Comparison of ENCODE assay signal across 9 mouse cellular contexts in the genomic region with DNA sequence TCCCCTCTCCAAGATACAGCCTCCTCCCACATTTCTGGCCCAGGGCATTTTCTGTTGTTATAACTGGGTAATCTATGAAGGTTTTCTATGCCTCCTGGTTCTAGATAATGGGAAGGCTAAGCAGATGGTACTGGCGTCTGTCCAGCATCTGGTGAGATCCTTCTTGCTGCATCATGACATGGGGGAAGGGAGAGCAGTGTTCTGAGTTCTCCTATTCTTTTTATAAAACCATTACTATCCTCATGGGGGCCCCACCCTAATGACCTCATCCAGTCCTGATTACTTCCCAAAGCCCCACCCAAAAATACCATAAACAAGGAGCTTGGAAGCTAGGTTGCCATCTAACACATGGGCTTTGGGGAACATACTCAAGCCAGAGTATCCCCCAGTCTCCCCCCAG. TPM values are rescaled to one million over a fixed set of nuclear protein-coding genes. Genes with fewer than 3 reads are reported as not detected.
DNase-seq lines count a peak whose midpoint lies in the region; ATAC-seq and TF ChIP-seq lines count a peak whose summit lies in the region.
"Had no signal": no experiment of that assay in that cellular context is flagged by ENCODE, and none has a peak within 500 bp of the region (broad histone marks: within the 10 kb centered on the region; RNA-seq: fewer than 3 reads in every experiment).

No protein-coding gene starts in this region.

- no peaks in the 10 kb centered on the region for H3K4me1 ChIP-seq in lung, postnatal 0 days (ENCODE audit: insufficient read depth, low read depth, low read length)
- H3K4me1 ChIP-seq in heart, postnatal 0 days (ENCODE audit: control insufficient read depth, insufficient read depth): no peaks in the 10 kb centered on the region
- H3K4me1 ChIP-seq: forebrain, embryonic 12.5 days had no signal

- no peak overlapping the region for H3K27ac ChIP-seq in lung, postnatal 0 days (ENCODE audit: low read length)
- 0 out of 2 replicates have a peak overlapping the region, but pooled peaks have one; percentile 20 for H3K27ac ChIP-seq in heart, postnatal 0 days (ENCODE audit: low read depth)
- H3K27ac ChIP-seq: forebrain, embryonic 12.5 days had no signal

- TF ChIP-seq EP300 in lung, postnatal 0 days (IDR thresholded peaks at IDR 0.05): peak; percentile 84
- no peak for TF ChIP-seq EP300 in heart, postnatal 0 days (IDR thresholded peaks at IDR 0.05; ENCODE audit: low read depth)

- ATAC-seq in lung, postnatal 0 days: peak; percentile 84
- ATAC-seq in heart, postnatal 0 days (ENCODE audit: insufficient read depth, low read depth): peak; percentile 14; the same call in 1 of the 2 replicates
- ATAC-seq: intestine, postnatal 0 days had no signal

- H3K4me3 ChIP-seq in lung, postnatal 0 days (ENCODE audit: low read depth, low read length): no peak overlapping the region
- H3K4me3 ChIP-seq in heart, postnatal 0 days (ENCODE audit: low read depth, low read length): no peak overlapping the region
- H3K4me3 ChIP-seq: forebrain, embryonic 12.5 days had no signal

- no peaks in the 10 kb centered on the region for H3K36me3 ChIP-seq in lung, postnatal 0 days (ENCODE audit: insufficient read depth, low read length)
- H3K36me3 ChIP-seq in heart, postnatal 0 days (replicated peaks; ENCODE audit: control insufficient read depth, insufficient read depth, low read length): peaks cover 48% of the 10 kb centered on the region
- H3K36me3 ChIP-seq: forebrain, embryonic 12.5 days had no signal

- TF ChIP-seq CTCF in lung, postnatal 0 days (IDR thresholded peaks at IDR 0.05): no peak
- TF ChIP-seq CTCF in heart, postnatal 0 days (IDR thresholded peaks at IDR 0.05; ENCODE audit: low read depth): no peak

- 76% methylated on average over 1 of the region's 1 CpGs for WGBS in lung, postnatal 0 days
- WGBS in heart, postnatal 0 days: 44% methylated on average over 1 of the region's 1 CpGs

- H3K9ac ChIP-seq in lung, postnatal 0 days (replicated peaks; ENCODE audit: low read depth): no peak overlapping the region
- no peak overlapping the region for H3K9ac ChIP-seq in heart, postnatal 0 days (replicated peaks; ENCODE audit: low read depth, low read length)
- H3K9ac ChIP-seq: forebrain, embryonic 12.5 days had no signal

- H3K27me3 ChIP-seq in lung, postnatal 0 days (replicated peaks; ENCODE audit: insufficient read depth, low read length): no peaks in the 10 kb centered on the region
- H3K27me3 ChIP-seq in heart, postnatal 0 days (ENCODE audit: control insufficient read depth, insufficient read depth, low read length): no peaks in the 10 kb centered on the region
- H3K27me3 ChIP-seq: forebrain, embryonic 12.5 days had no signal

- no peak overlapping the region for H3K4me2 ChIP-seq in lung, postnatal 0 days (replicated peaks; ENCODE audit: low read depth, low read length)
- H3K4me2 ChIP-seq in heart, postnatal 0 days (ENCODE audit: low read depth, low read length): no peak overlapping the region
- H3K4me2 ChIP-seq: forebrain, embryonic 12.5 days had no signal

- no peaks in the 10 kb centered on the region for H3K9me3 ChIP-seq in lung, postnatal 0 days (ENCODE audit: low read length)
- 0 out of 2 replicates have a peak, but pooled peaks cover 3% of the 10 kb centered on the region for H3K9me3 ChIP-seq in heart, postnatal 0 days (replicated peaks; ENCODE audit: control insufficient read depth, low read length)

- peak; percentile 65 for DNase-seq in lung, postnatal 0 days (ENCODE audit: low spot score)
- DNase-seq in lung, postnatal 14 days: no peak
- DNase-seq in brain, adult 2 months (ENCODE audit: low read depth, low spot score): peak; percentile 90
- peak; percentile 18 for DNase-seq in heart, postnatal 0 days (ENCODE audit: low spot score)
- DNase-seq in lung, postnatal 36 days: peak; percentile 80
- DNase-seq in urinary bladder, postnatal 4 days (ENCODE audit: low spot score in 2 of 2): no peak
- no peak for DNase-seq in Muller cell, postnatal 12 days (ENCODE audit: inconsistent ontology term)

RNA-seq across cellular contexts. Expression of gene Rpl31, which starts 18.6 kb away (rescaled TPM):
- 379 and 423 TPM in 2 replicates for polyA plus RNA-seq in lung, postnatal 0 days (2015; fragmentation: Nextera tagmentation; extraction: Ambion mirVana)
- 189 and 198 TPM in 2 replicates for total RNA-seq in heart, postnatal 0 days (2014; rRNA removed; ENCODE audit: low replicate concordance)
- 325 and 330 TPM in 2 replicates for polyA plus RNA-seq in heart, postnatal 0 days (2015; fragmentation: Nextera tagmentation; extraction: Ambion mirVana)

Comparison
In these comparisons a context has a peak if more than half of its experiments do, and no peak if none do; other contexts are left out.
1. DNase-seq: peak in lung, postnatal 0 days (single experiment), brain, adult 2 months (single experiment), heart, postnatal 0 days (single experiment) and lung, postnatal 36 days (single experiment); none in lung, postnatal 14 days (single experiment), urinary bladder, postnatal 4 days (0 of 2) and Muller cell, postnatal 12 days (single experiment).